8 mouse cellular contexts compared by ENCODE assay signal in genomic region chr17:50190131-50191015, GRCm38 (mm10). TPM values are rescaled to one million over a fixed set of nuclear protein-coding genes. Genes with fewer than 3 reads are reported as not detected.
DNase-seq lines count a peak whose midpoint lies in the region; ATAC-seq and TF ChIP-seq lines count a peak whose summit lies in the region.

Rftn1 (minus strand) TSS chr17:50190674.

- TF ChIP-seq CTCF in CH12.LX (conservative IDR thresholded peaks at IDR 0.05 in 1 of 2, IDR thresholded peaks at IDR 0.05 in 1 of 2; ENCODE audit: low read depth in 2 of 2, low read length in 2 of 2) = no peak

- no peak for TF ChIP-seq RAD21 in CH12.LX (IDR thresholded peaks at IDR 0.05; ENCODE audit: low read depth, low read length)

- H3K4me2 ChIP-seq in CH12.LX (ENCODE audit: insufficient read depth, low read depth, poor library complexity, severe bottlenecking) = peak within 1 kb of the TSS; percentile 85
- peak within 1 kb of the TSS; percentile 100 for H3K4me2 ChIP-seq in forebrain, embryonic 16.5 days (ENCODE audit: low read length)
- H3K4me2 ChIP-seq in hindbrain, embryonic 11.5 days (replicated peaks; ENCODE audit: low read depth, low read length) = peak within 1 kb of the TSS; percentile 100

- peaks cover 25 to 67% of the 10 kb centered on the region in 2 experiments for H3K36me3 ChIP-seq in CH12.LX (replicated peaks in 1 of 2; ENCODE audit: control insufficient read depth in 1 of 2, insufficient read depth in 1 of 2, low read length in 1 of 2)
- no peaks in the 10 kb centered on the region for H3K36me3 ChIP-seq in forebrain, embryonic 16.5 days (ENCODE audit: control insufficient read depth, insufficient read depth)
- no peaks in the 10 kb centered on the region for H3K36me3 ChIP-seq in hindbrain, embryonic 11.5 days (ENCODE audit: control insufficient read depth, insufficient read depth, low read length)

- TF ChIP-seq POLR2A in CH12.LX (IDR thresholded peaks at IDR 0.05; ENCODE audit: low read depth, low read length) = peak; percentile 43; the same call in 1 of the 2 replicates

- WGBS in forebrain, embryonic 16.5 days = under 1% methylated on average over 79 of the region's 79 CpGs
- WGBS in hindbrain, embryonic 11.5 days = 1% methylated on average over 63 of the region's 79 CpGs

- H3K27ac ChIP-seq in CH12.LX (ENCODE audit: insufficient read depth, low read depth) = peak within 1 kb of the TSS; percentile 96
- H3K27ac ChIP-seq in forebrain, embryonic 16.5 days (ENCODE audit: low read length) = no peak within 1 kb of the TSS
- H3K27ac ChIP-seq in hindbrain, embryonic 11.5 days (ENCODE audit: low read depth, low read length) = no peak within 1 kb of the TSS

- peaks cover 18 to 56% of the 10 kb centered on the region in 2 experiments for H3K4me1 ChIP-seq in CH12.LX (ENCODE audit: control insufficient read depth in 1 of 2, insufficient read depth in 2 of 2)
- H3K4me1 ChIP-seq in forebrain, embryonic 16.5 days (replicated peaks; ENCODE audit: control insufficient read depth, insufficient read depth, low read length) = peaks cover 16% of the 10 kb centered on the region
- H3K4me1 ChIP-seq in hindbrain, embryonic 11.5 days (replicated peaks; ENCODE audit: control insufficient read depth, insufficient read depth, low read length) = peaks cover 7% of the 10 kb centered on the region; the same call in 1 of the 2 replicates

- H3K27me3 ChIP-seq in CH12.LX (replicated peaks) = no peaks in the 10 kb centered on the region
- peaks cover 8% of the 10 kb centered on the region for H3K27me3 ChIP-seq in forebrain, embryonic 16.5 days (replicated peaks; ENCODE audit: control insufficient read depth, insufficient read depth, low read length)
- peaks cover 28% of the 10 kb centered on the region for H3K27me3 ChIP-seq in hindbrain, embryonic 11.5 days (ENCODE audit: control insufficient read depth, insufficient read depth, low read length)

- dilution Hi-C loops in CH12.LX (cut with MboI; ENCODE audit: extremely low pct_ligation_motif_present, extremely low pct_unique_long_range_greater_than_20kb, low sequenced_read_pairs) = no loop called here

- peak; percentile 52 for ATAC-seq in forebrain, embryonic 16.5 days
- ATAC-seq in hindbrain, embryonic 11.5 days (ENCODE audit: low FRiP score) = peak; percentile 55
- no peak for ATAC-seq in erythroid progenitor cell, adult 5-6 weeks (replicated peaks; ENCODE audit: low FRiP score, poor library complexity, severe bottlenecking)

- H3K4me3 ChIP-seq in CH12.LX (replicated peaks in 1 of 3; ENCODE audit: low read depth in 2 of 3, low read length in 2 of 3, poor library complexity in 1 of 3) = peak within 1 kb of the TSS; percentile 87 to 94 (median 88)
- peak within 1 kb of the TSS; percentile 67 for H3K4me3 ChIP-seq in forebrain, embryonic 16.5 days (replicated peaks; ENCODE audit: low read length)
- peak within 1 kb of the TSS; percentile 57 for H3K4me3 ChIP-seq in hindbrain, embryonic 11.5 days (ENCODE audit: low read depth, low read length)

- no peaks in the 10 kb centered on the region for H3K9me3 ChIP-seq in CH12.LX (replicated peaks; ENCODE audit: low read length)
- no peaks in the 10 kb centered on the region for H3K9me3 ChIP-seq in forebrain, embryonic 16.5 days (ENCODE audit: control insufficient read depth, low read length)
- H3K9me3 ChIP-seq in hindbrain, embryonic 11.5 days (ENCODE audit: control insufficient read depth, low read length) = no peaks in the 10 kb centered on the region

- peak within 1 kb of the TSS; percentile 89 for H3K9ac ChIP-seq in CH12.LX (ENCODE audit: insufficient read depth, low read depth)
- H3K9ac ChIP-seq in forebrain, embryonic 16.5 days (replicated peaks; ENCODE audit: low read depth, low read length) = peak within 1 kb of the TSS; percentile 68
- H3K9ac ChIP-seq in hindbrain, embryonic 11.5 days (ENCODE audit: low read depth, low read length) = peak within 1 kb of the TSS; percentile 53

- no peak for TF ChIP-seq EP300 in CH12.LX (IDR thresholded peaks at IDR 0.05; ENCODE audit: low read length)

- peaks cover 71% of the 10 kb centered on the region for H3K79me2 ChIP-seq in CH12.LX (replicated peaks; ENCODE audit: control insufficient read depth, extremely low read depth, insufficient read depth, poor library complexity, severe bottlenecking)

- DNase-seq in CH12.LX (ENCODE audit: extremely low read depth) = no peak
- DNase-seq in adrenal gland, adult 8-10 months = no peak
- peak; percentile 61 for DNase-seq in hindbrain, embryonic 11.5 days (ENCODE audit: low spot score)
- DNase-seq in layer of hippocampus, postnatal 10 days (ENCODE audit: low spot score in 2 of 2) = peak; percentile 38 to 58
- DNase-seq in lung, postnatal 36 days = peak; percentile 65
- DNase-seq in retina, embryonic 14.5 days (ENCODE audit: low spot score) = peak; percentile 45

- in situ Hi-C loops in CH12.LX (cut with MboI; ENCODE audit: low pct_ligation_motif_present, low pct_unique_long_range_greater_than_20kb, low sequenced_read_pairs) = no loop called here

TF ChIP-seq in CH12.LX, 34 proteins besides CTCF, POLR2A, EP300 and RAD21:
- TF ChIP-seq BHLHE40 (IDR thresholded peaks at IDR 0.05; ENCODE audit: low read depth, low read length) = peak; percentile 96
- TF ChIP-seq ELF1 (IDR thresholded peaks at IDR 0.05; ENCODE audit: low read depth, low read length) = peak; percentile 65
- TF ChIP-seq ZMIZ1 (IDR thresholded peaks at IDR 0.05; ENCODE audit: low read depth, low read length) = peak; percentile 54
- peak; percentile 34; the same call in 1 of the 2 replicates for TF ChIP-seq HCFC1 (IDR thresholded peaks at IDR 0.05; ENCODE audit: low read depth, low read length)
- peak; percentile 32; the same call in 1 of the 2 replicates for TF ChIP-seq IRF4 (IDR thresholded peaks at IDR 0.05; ENCODE audit: low read depth, low read length)
- peak; percentile 88 for TF ChIP-seq SIN3A (IDR thresholded peaks at IDR 0.05; ENCODE audit: low read length)
- peak; percentile 62; the same call in 1 of the 2 replicates for TF ChIP-seq MEF2A (IDR thresholded peaks at IDR 0.05; ENCODE audit: borderline replicate concordance, low read depth, low read length)
- no peak for TF ChIP-seq GABPA (IDR thresholded peaks at IDR 0.05; ENCODE audit: insufficient replicate concordance, low read depth, low read length)
- 0 out of 2 replicates have a peak, but pooled peaks have one; percentile 14 for TF ChIP-seq TBP (conservative IDR thresholded peaks at IDR 0.05; ENCODE audit: low read depth, low read length)
- TF ChIP-seq POLR2AphosphoS2 (IDR thresholded peaks at IDR 0.05; ENCODE audit: low read depth, low read length) = peak; percentile 19; the same call in 1 of the 2 replicates
- peak; percentile 39 for TF ChIP-seq NRF1 (IDR thresholded peaks at IDR 0.05; ENCODE audit: low read depth, low read length)
- 0 out of 2 replicates have a peak, but pooled peaks have one; percentile 52 for TF ChIP-seq MAZ (IDR thresholded peaks at IDR 0.05; ENCODE audit: low read depth, low read length)
- no peak for TF ChIP-seq CHD1 (IDR thresholded peaks at IDR 0.05; ENCODE audit: low read depth, low read length)
- TF ChIP-seq MAX (IDR thresholded peaks at IDR 0.05; ENCODE audit: low read length) = no peak
- peak; percentile 64 for TF ChIP-seq NELFE (IDR thresholded peaks at IDR 0.05; ENCODE audit: low read depth, low read length)
- peak; percentile 70 for TF ChIP-seq MXI1 (IDR thresholded peaks at IDR 0.05; ENCODE audit: low read depth, low read length)
- TF ChIP-seq E2F4 (IDR thresholded peaks at IDR 0.05; ENCODE audit: insufficient replicate concordance, low read depth, low read length) = no peak
- TF ChIP-seq TCF12 (IDR thresholded peaks at IDR 0.05; ENCODE audit: low read depth, low read length) = peak; percentile 62; the same call in 1 of the 2 replicates
- peak; percentile 73 for TF ChIP-seq ETS1 (conservative IDR thresholded peaks at IDR 0.05; ENCODE audit: low read depth, low read length)
- no peak for TF ChIP-seq SMC3 (IDR thresholded peaks at IDR 0.05; ENCODE audit: low read depth, low read length)
- peak; percentile 33; the same call in 1 of the 2 replicates for TF ChIP-seq MAFK (IDR thresholded peaks at IDR 0.05; ENCODE audit: insufficient replicate concordance, low read length)

RNA-seq across cellular contexts. Expression of gene Rftn1, which starts in this region (rescaled TPM):
- total RNA-seq in CH12.LX (2012; rRNA removed) = 52.5 and 76.2 TPM in 2 replicates
- total RNA-seq in CH12.LX (2014; rRNA removed) = 60.5 and 71.7 TPM in 2 replicates
- 66.2 and 80.6 TPM in 2 replicates for polyA plus RNA-seq in CH12.LX (2012; ENCODE audit: insufficient read length, low read depth)
- 10 to 100 TPM in 3 of 4 experiments, 1 to 10 TPM in 1; 9.1 to 12.9 (median 11.4) TPM for total RNA-seq in adrenal gland, adult 8-10 months (2022)
- 17.8 and 24.6 TPM in 2 replicates for polyA plus RNA-seq in forebrain, embryonic 16.5 days (2015; fragmentation: Nextera tagmentation; extraction: Ambion mirVana)
- polyA plus RNA-seq in hindbrain, embryonic 11.5 days (2014; fragmentation: Nextera tagmentation; extraction: Ambion mirVana) = 5.3 and 5.6 TPM in 2 replicates
- 10 to 100 TPM; 22.1 to 23.2 TPM for total RNA-seq in layer of hippocampus, postnatal 10 days (2021)
- total RNA-seq in erythroid progenitor cell, adult 5-6 weeks (2015; ENCODE audit: low replicate concordance) = 2.9 and 4.6 TPM in 2 replicates
- total RNA-seq in erythroid progenitor cell, adult 5-6 weeks (2017; ENCODE audit: low replicate concordance) = 3.6 and 5.4 TPM in 2 replicates

Comparison
In these comparisons a context has a peak if more than half of its experiments do, and no peak if none do; other contexts are left out.
1. DNase-seq: peak in hindbrain, embryonic 11.5 days (single experiment), layer of hippocampus, postnatal 10 days (2 of 2), lung, postnatal 36 days (single experiment) and retina, embryonic 14.5 days (single experiment); none in CH12.LX (single experiment) and adrenal gland, adult 8-10 months (single experiment).
2. Peak in every context shown above with its lines, with median percentiles within 50 percentile points of each other: H3K4me2 ChIP-seq, H3K4me3 ChIP-seq and H3K9ac ChIP-seq.